Mouse (Mus musculus) thymus, adult 2 months (tissue): ENCODE measurements around the gene Kdm5a. TPM values are rescaled to one million over a fixed set of nuclear protein-coding genes. Genes with fewer than 3 reads are reported as not detected.
A peak's percentile ranks its signal among the peaks of the same experiment; 100 is the strongest.

Experiments
- DNase-seq: peaks from one replicate; pipeline ENCODE4 v3.0.0; 2021
- H3K27ac ChIP-seq: fragments of 200-500 bp; 2 replicates; pipeline ENCODE4 v1.5.1; 2012; ENCODE audit warnings: low read length, control low read depth; ENCODE audit not compliant: control insufficient read depth, insufficient read depth
- H3K27me3 ChIP-seq: fragments of 200-500 bp; 2 replicates; pipeline ENCODE4 v1.6.1; 2012; ENCODE audit warnings: mild to moderate bottlenecking, low read length, moderate library complexity, mixed read lengths; ENCODE audit not compliant: control insufficient read depth, insufficient read depth
- H3K36me3 ChIP-seq: fragments of 200-500 bp; 2 replicates; pipeline ENCODE4 v1.6.1; 2012; ENCODE audit warnings: mild to moderate bottlenecking, low read length, moderate library complexity; ENCODE audit not compliant: control insufficient read depth, insufficient read depth
- H3K4me1 ChIP-seq: fragments of 200-500 bp; replicated peaks from 2 replicates; pipeline ENCODE4 v1.6.1; 2012; ENCODE audit warnings: low read length; ENCODE audit not compliant: control insufficient read depth, insufficient read depth
- H3K4me3 ChIP-seq: fragments of 200-500 bp; 2 replicates; pipeline ENCODE4 v1.5.1; 2012; ENCODE audit warnings: mild to moderate bottlenecking, low read length, control low read depth, moderate library complexity; ENCODE audit not compliant: control insufficient read depth, insufficient read depth
- CTCF ChIP-seq: fragments of 200-500 bp; IDR thresholded peaks from 2 replicates; pipeline ENCODE4 v1.5.1; 2012; ENCODE audit warnings: mild to moderate bottlenecking, control low read depth, low read length, moderate library complexity, borderline replicate concordance; ENCODE audit not compliant: control insufficient read depth, poor library complexity, insufficient read depth; ENCODE audit errors: extremely low read depth
- POLR2A ChIP-seq: fragments of 200-500 bp; IDR thresholded peaks from 2 replicates; pipeline ENCODE4 v1.6.1; 2012; ENCODE audit warnings: mild to moderate bottlenecking, low read length, control low read depth, moderate library complexity; ENCODE audit not compliant: control insufficient read depth, poor library complexity, insufficient read depth; ENCODE audit errors: extremely low read depth
- WGBS: fragments of 180-500 bp; shearing (Covaris S2); methylation state at CpG from one replicate; pipeline ENCODE4 v1.1.7; 2018; 5-methylcytosine and 5-hydroxymethylcytosine counted together
- polyA plus RNA-seq: library from polyadenylated mRNA; depleted of rRNA; stranded (reverse); fragments of >200 nt; gene quantifications from 2 replicates; pipeline ENCODE4 v1.2.3, GENCODE M21; 2012; rRNA removed

Gene Kdm5a
- polyA plus RNA-seq, 1 experiment = 13.2 TPM

DNA sequence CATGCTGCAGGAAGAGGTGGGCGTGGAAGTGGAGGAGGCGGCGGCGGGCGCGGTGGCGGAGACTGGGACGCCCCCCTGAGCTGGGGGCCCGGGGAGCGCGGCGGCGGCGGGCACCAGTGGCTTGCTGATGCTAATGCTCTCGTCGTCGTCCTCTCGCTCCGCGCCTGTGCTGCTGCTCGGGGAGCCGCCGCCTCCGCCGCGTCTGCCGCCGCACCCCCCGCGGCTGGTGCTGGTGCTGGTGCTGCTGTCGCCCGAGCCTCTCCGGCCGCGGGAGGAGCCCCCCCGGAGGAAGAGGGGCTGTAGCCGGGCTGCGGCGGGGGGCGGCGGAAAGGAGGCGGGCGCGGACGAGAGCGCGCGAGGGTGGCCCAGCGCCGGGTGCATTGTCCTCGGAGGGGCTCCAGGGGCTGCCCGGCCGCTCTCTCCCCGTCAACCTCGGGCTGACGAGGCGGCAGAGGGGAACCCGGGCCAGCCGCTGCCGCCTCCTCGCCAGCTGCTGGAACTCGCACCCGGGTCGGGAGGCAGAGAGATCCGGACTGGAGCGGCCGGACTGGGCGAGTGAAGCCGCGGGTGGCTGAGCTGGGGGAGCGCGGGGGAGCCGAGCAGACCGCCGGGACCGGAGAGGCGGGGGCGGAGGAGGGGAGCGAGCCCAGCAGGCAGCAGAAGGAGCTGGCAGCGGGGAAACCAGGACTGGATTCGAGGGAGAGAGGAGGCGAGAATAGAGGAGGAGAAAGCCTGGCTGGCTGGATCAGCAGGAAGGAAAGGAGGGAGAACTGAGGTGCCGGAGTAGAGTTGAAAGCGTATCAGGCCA, 129.7 kb downstream of the Kdm5a start, which contains the start of gene Tmem121b:
Tmem121b (minus strand) TSS at position 434 of the 808 bp plus-strand sequence.
- Histone ChIP-seq H3K36me3 (no peaks in the 10 kb centered on the region), H3K27me3 (peaks cover 28% of the 10 kb centered on the region), H3K27ac (no peak within 1 kb of the TSS), H3K4me1 (peaks cover 38% of the 10 kb centered on the region), H3K4me3 (peak within 1 kb of the TSS; percentile 40)
- no peak for DNase-seq
- WGBS = 3% methylated on average over 72 of the region's 84 CpGs
- TF ChIP-seq POLR2A (no peak), CTCF (0 out of 2 replicates have a peak, but pooled peaks have one; percentile 34)

Other genes starting within 250 kb of the Kdm5a start
- gene D330020A13Rik, start 69.8 kb upstream of the Kdm5a start, polyA plus RNA-seq = not detected in 2 replicates
- gene B4galnt3, start 69.6 kb upstream of the Kdm5a start, polyA plus RNA-seq = 0.57 and 0.66 TPM in 2 replicates
- 7.6 and 7.8 TPM in 2 replicates for gene Ccdc77, start 250 bp downstream of the Kdm5a start, polyA plus RNA-seq
- 198 and 199 TPM in 2 replicates for gene Il17ra, start 99.1 kb downstream of the Kdm5a start, polyA plus RNA-seq
- 1.2 and 1.4 TPM in 2 replicates for gene Tmem121b, start 129.7 kb downstream of the Kdm5a start, polyA plus RNA-seq
- 62.4 and 74.5 TPM in 2 replicates for gene Hdhd5, start 167.2 kb downstream of the Kdm5a start, polyA plus RNA-seq